Mouse (Mus musculus) retina, postnatal 1 day (tissue): ENCODE measurements around the gene Mecp2.
"Not testable (repeated sequence)": the region's sequence is repeated elsewhere in the genome, so short reads cannot be mapped to it uniquely, and the experiment has no call there.

Source experiments
- DNase-seq: peaks from one replicate; pipeline ENCODE4 v3.0.0-alpha.2; 2012

Gene Mecp2

GRCm38 (mm10) chrX:74135263-74135662 lies at the start of gene Mecp2:
TSS of gene Mecp2 (minus strand) at chrX:74135363.
- not testable (repeated sequence) for DNase-seq

DNA sequence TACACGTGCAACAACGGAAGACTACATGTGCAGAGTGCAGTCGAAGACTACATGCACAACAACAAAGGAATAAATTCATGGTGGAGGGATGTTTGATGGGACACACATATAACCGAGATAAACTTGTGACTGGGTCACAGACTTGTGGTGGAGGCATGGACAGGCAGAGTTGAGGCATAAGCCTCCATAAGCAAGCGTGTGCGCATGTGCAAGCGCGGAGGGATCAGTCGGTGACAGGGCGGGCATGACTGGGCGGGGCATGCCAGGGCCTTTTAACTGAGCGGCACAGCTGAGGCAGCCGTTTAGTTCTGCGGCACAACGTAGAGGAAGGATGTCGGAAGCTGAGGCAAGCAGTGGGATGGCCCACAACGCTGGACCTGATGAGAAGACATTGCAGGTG lies 41.8 kb upstream of the Mecp2 start, which contains the start of gene Tktl1:
Gene Tktl1 (plus strand): TSS at position 301 of the 400 bp plus-strand sequence.
- DNase-seq: no peak

DNA sequence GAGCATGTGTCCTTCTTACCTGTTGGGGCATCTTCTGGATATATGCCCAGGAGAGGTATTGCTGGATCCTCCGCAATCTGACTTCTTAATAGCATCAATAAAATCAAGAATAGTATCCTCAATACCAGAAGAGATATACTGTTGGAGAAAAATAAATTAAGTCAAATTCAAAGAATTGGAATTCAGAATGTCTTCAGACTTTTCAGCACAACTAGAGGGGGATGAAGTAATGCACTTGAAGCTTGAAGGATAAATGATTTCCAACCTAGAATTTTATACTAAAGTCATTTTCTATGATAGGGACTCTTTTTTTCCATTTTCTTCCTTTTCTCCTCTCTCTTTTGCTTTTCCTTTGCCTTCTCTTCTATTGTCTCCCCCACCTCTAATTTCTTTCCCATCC lies 32.6 kb upstream of the Mecp2 start, which contains the start of gene Tex28:
Gene Tex28 (minus strand): TSS at position 101 of the 400 bp plus-strand sequence.
- no peak for DNase-seq

DNA sequence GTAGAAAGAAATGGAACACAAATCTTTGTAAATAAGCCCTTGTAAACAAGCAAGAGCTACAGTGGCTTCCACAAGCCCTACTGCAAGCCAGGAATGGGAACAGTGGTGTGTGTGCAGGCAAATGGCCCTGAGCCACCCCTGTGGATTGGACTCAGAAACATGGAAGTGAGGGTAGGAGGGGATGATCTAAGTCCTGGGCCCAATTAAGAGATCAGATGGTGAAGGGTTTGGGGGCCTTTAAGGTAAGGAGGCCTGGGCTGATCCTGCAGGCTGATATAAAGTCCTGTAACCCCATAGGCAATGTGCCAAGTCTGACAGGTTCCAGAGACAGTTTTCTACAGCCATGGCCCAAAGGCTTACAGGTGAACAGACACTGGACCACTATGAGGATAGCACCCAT lies 8.0 kb downstream of the Mecp2 start, which contains the start of gene Opn1mw:
Gene Opn1mw (plus strand): TSS at position 301 of the 400 bp plus-strand sequence.
- no peak for DNase-seq

DNA sequence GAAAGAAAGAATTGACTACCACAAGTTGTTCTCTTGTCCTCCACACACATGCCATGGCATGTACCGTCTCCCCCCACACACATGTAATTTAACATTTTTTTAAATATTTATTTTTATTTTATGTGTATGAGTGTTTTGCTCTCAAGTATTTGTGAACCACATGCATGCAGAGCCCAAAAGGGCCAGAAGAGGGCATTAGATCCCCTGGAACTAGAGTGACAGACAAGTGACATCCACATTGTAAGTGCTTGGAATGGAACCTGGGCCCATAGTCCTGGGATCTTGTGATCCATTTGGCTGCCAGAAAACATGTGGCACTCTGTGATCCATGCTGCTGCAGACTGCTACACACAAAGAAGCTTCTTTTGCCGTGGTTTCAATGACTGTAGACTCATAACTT lies 10.2 kb downstream of the Mecp2 start:
- DNase-seq: peak; percentile 5

DNA sequence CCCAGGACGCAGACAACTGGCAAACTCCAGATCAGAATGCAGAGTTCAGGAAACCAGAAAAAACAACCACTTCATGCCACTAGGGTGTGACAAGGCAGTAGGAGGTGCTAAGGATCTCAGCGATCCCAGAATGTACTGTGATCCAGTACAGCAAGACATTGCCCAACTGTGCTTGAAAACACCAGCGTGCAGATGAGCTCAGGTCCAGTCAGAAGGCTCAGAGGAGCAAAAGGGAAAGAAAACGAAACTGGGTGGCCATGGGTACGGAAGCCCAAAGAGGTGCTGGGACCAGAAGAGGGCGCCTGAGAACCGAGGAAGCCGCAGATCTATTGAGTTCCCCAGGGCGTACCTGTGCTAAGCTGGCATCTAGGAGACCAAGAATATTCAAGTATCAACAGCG lies 19.7 kb downstream of the Mecp2 start:
- DNase-seq: peak; percentile 59

GRCm38 (mm10) chrX:74114036-74114435 lies 21.1 kb downstream of the Mecp2 start:
- no peak for DNase-seq

GRCm38 (mm10) chrX:74108747-74109146 lies 26.4 kb downstream of the Mecp2 start:
- DNase-seq: no peak

DNA sequence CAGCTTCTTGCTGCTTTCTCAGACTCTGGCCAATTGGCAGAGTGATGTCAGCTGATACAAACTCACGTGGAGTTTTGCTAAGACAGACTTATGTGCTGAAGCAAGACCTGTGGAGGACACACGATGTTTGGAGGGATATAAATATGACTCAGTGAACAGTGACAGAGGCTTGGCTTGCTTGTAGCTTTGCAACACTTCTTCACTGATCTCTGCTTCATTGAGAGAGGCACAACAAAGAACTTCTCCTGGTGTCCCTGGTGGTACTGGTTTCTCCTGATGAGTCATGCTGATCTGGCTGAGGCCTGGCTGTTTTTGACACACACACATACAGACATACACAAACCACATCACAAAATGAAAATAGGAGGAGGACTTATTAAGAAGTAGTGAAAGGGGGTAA lies 29.2 kb downstream of the Mecp2 start:
- no peak for DNase-seq

- no peak for DNase-seq
These were observed 31.5 kb downstream of the Mecp2 start for GRCm38 (mm10) chrX:74103457-74104188.

DNA sequence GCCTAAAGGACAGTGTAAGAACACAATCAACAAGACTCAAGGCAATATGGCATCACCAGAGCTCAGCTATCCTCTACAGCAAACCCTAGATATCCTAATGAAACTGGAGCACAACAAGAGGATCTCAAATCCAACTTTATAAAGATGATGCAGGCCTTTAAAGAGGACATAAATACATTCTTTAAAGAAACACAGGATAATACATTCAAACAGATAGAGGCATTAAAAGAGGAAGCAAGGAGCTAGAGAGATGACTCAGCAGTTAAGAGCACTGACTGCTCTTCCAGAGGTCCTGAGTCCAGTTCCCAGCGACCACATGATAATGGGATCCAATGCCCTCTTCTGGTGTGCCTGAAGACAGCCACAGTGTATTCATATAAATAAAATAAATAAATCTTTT lies 40.0 kb downstream of the Mecp2 start:
- no peak for DNase-seq

GRCm38 (mm10) chrX:74085601-74086038 lies 49.5 kb downstream of the Mecp2 start:
- peak; percentile 99 for DNase-seq

DNA sequence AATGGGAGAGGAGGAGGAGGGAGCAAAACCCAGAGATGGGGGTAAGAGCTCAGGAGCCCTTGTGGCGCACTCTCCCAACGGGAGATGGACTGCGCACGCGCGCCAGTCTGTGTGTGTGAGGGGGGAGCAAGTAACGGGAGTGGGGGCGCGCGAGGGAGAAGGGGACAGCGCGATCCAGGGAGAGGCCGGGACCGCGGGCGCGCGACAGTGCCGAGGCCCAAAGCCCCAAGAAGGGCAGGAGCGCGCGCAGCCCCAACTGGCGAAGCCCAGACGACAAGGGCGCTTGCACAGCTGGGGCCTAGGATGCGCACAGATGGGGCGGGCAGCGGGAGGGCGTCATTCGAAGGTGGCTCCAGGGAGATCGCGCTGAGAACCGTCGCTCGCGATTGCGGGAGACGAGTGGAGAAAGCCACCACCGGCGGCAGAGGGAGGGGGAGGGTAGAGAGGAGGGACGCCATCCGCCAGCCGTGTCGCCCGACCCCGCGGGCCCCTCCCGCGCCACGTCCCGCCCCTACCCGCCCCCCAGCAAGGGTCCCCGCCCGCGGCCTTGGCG lies 50.1 kb downstream of the Mecp2 start:
- DNase-seq: peak; percentile 92

DNA sequence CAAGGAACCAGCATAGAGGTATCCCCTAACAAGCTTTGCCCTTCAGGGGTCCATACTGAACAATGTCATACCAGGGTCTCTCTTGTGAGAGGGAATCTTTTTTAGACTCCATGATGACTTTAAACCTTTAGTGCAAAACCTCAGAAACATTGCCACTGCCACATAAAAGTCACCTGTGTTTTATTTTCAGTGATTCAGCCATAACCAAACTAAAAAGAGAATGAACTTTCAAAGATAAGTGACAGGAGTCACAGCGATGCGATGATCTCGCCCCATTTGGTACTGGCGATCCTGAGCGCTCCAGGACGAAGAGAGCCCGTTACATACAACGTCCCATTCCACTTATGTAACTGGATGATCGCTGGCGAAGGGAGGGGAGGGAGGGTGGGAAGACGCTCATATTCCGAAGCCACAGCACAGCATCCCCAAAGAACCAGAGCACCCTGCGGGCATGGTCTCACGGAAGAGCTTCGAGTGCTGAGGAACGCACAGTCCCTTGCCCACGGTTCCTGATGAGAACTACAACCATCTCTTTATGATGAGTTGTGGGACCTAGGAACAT lies 50.8 kb downstream of the Mecp2 start:
- no peak for DNase-seq

- no peak for DNase-seq
These were observed 64.4 kb downstream of the Mecp2 start for GRCm38 (mm10) chrX:74070794-74071193.

DNA sequence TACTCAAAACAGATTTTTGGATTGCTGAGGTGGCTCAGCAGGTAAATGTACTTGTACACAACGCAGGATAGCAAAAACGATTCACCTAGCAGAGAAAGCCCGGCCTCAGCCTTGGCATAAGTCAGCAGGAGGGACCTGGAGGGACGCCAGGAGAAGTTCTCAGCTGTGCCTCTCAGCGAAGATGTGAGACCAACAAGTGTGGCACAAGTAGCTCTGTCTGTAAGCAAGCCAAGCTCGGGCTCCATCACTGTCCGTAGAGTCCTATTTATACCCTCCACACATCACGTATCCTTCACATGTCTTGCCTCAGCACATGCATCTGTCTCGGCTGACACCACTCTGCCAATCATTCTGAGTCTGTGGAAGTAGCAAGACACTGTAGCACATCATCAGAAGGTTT lies 67.3 kb downstream of the Mecp2 start:
- no peak for DNase-seq

DNA sequence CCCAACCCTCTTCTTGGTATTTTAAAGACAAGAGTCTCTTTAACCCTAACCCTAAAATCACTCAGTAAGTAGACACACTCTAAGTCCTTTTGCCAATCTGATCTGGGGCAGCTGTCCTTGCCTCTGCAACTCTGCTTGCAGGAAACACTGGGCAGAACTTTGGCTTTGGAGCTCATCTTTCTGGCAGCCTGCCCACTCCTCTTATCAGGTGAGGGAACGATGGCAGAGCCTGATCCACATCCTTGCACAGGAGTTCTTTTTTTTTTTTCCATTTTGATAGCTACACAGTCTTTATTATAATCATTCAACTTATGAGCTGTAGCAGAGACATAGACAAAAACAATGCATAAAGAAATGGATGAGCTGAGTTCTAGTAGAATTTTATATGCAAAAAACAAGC lies 90.1 kb downstream of the Mecp2 start:
- no peak for DNase-seq

DNA sequence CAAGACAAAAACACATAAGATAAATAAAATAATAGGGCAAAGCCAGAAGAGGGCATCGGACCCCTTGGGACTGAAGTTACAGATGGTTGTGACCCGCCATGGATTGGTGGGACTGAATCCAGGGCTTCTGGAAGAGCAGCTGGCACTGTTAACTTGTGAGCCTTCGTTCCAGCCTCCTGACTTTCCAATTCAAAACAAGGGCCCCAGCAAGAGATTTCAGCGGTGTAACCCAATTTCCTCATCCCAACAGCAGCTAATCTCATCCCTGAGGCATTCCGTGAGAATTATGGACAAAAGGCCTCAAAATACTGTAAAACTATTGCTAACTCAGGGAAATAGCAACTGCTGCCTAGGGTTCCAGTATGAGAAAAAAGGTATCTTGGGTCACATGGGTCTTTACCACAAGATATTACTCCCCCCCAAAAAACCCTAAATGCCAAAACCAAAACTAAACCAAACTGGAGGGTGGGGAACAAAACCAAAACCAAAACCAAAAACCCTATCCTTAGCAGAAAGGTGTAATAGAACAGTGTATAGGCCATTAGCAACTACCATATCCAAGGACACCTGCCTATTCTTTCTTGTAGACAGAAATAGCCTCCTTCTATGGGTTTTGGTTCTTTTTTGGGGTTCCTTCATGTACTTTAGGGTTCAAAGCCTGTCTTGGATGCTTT lies 97.3 kb downstream of the Mecp2 start:
- no peak for DNase-seq

DNA sequence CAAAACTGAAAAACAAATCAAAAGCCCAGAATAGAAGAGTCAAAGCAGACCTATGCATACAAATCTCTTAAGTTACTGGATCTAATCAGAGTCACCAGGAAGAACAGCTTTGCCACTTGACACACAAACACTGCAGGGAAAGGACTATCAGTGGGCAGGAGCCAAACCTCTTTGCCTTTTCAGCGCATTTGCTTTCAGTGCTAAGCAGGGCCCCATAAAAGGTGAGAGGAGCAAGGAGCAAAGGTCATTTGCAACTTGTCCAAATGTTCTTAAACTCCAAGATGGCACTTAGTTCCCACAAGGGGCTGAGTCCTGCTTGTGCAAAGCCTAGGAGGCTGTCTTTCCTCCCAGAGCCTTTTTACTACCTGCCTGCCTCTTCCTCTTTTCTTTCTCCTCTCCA lies 105.2 kb downstream of the Mecp2 start:
- no peak for DNase-seq

- peak; percentile 86 for DNase-seq
These were observed 111.7 kb downstream of the Mecp2 start, which contains the start of gene Irak1 for GRCm38 (mm10) chrX:74023188-74024049. TSS of gene Irak1 (minus strand) at chrX:74023918.

DNA sequence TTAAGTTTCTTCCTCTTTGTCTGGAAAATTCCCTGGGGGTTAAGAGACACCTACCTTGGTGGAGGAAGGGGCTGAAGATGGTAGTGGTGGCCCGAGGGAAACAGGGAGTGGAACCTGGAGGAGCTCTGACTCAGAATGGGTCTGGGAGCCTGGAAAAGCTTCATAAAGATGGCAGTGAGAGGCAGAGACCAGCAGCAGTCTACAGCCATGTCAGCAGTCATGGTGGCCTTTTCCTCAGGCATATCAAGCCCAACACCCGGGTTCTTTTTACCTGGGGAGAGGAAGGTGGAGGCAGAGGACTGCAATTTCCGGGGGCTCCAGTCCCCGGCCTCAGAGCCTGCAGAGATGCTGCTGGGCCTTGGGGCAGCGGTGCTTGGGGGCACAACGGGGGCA lies 112.4 kb downstream of the Mecp2 start:
- DNase-seq: no peak

DNA sequence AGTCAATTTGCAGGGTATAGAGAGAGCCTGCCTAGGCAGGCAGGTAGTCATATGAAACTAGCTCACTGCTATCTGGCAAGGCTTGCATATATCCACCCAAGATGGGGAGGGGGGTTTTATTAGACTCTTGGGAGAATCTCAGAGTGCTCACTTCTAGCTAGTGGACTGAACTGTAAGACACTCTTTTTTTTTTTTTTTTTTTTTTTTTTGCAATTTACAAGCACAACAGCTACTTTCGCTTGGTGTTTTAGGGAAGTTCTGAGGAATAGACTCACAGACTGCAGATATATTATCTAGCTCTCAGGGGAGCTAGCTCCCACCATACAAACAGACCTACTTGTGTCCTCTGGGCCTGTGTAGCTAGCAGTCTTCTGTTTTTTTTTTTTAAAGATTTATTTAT lies 120.6 kb downstream of the Mecp2 start:
- no peak for DNase-seq

GRCm38 (mm10) chrX:74008063-74008462 lies 127.1 kb downstream of the Mecp2 start:
- DNase-seq: no peak
